In genomic region chr14:76239856-76240493, GRCm38 (mm10) we compare ENCODE assay signal across 20 mouse cellular contexts.
"Had no signal": no experiment of that assay in that cellular context is flagged by ENCODE, and none has a peak within 500 bp of the region (broad histone marks: within the 10 kb centered on the region; RNA-seq: fewer than 3 reads in every experiment).

No protein-coding gene starts in this region.

- H3K9me3 ChIP-seq: lung, embryonic 15.5 days; neural tube, embryonic 13.5 days; neural tube, embryonic 15.5 days had no signal

- H3K36me3 ChIP-seq: lung, embryonic 15.5 days; neural tube, embryonic 13.5 days; neural tube, embryonic 15.5 days had no signal

- DNase-seq: lung, adult 18-20 months; lung, postnatal 14 days; lung, postnatal 4 days; midbrain, embryonic 14.5 days; retina, postnatal 1 day; right cerebral cortex, adult 18-20 months; right cerebral cortex, postnatal 25 days; right cerebral cortex, postnatal 4 days; spleen, adult 18-20 months; thymus, adult 18-20 months; thymus, postnatal 14 days; thymus, postnatal 36 days had no signal

- ATAC-seq: lung, postnatal 0 days; midbrain, embryonic 16.5 days had no signal

- H3K27ac ChIP-seq: liver, embryonic 14.5 days; lung, embryonic 15.5 days; neural tube, embryonic 13.5 days; neural tube, embryonic 15.5 days had no signal

- H3K27me3 ChIP-seq: lung, embryonic 15.5 days; neural tube, embryonic 13.5 days; neural tube, embryonic 15.5 days had no signal

- H3K4me3 ChIP-seq: lung, embryonic 15.5 days; myocyte; neural tube, embryonic 13.5 days; neural tube, embryonic 15.5 days had no signal

- H3K9ac ChIP-seq: liver, embryonic 14.5 days; lung, embryonic 15.5 days; neural tube, embryonic 13.5 days; neural tube, embryonic 15.5 days had no signal

- H3K4me2 ChIP-seq: lung, embryonic 15.5 days; midbrain, embryonic 11.5 days; neural tube, embryonic 13.5 days; neural tube, embryonic 15.5 days had no signal
